Mouse (Mus musculus) ES-CJ7 (cell line): ENCODE results near the gene Dmc1.

ENCODE experiments used
- DNase-seq: peaks from one replicate; pipeline ENCODE4 v3.0.0; 2011; ENCODE audit warnings: low read depth, low spot score

Dmc1 gene

GRCm38 (mm10) chr15:79604990-79605665 is at the start of gene Dmc1:
Gene Dmc1 (minus strand): TSS chr15:79605109.
- peak; percentile 91 for DNase-seq

GRCm38 (mm10) chr15:79651481-79651880 is 46.6 kb upstream of the Dmc1 start:
- DNase-seq, result peak; percentile 70

- DNase-seq, result peak; percentile 82
Measured at GRCm38 (mm10) chr15:79650569-79650968, 45.7 kb upstream of the Dmc1 start.

- no peak for DNase-seq
Measured at GRCm38 (mm10) chr15:79648130-79648529, 43.2 kb upstream of the Dmc1 start.

GRCm38 (mm10) chr15:79645483-79645882 is 40.6 kb upstream of the Dmc1 start:
- DNase-seq, result no peak

- DNase-seq, result no peak
Measured at GRCm38 (mm10) chr15:79641135-79641817, 36.4 kb upstream of the Dmc1 start.

- DNase-seq, result peak; percentile 68
Measured at GRCm38 (mm10) chr15:79630471-79630870, 25.6 kb upstream of the Dmc1 start.

- DNase-seq, result peak; percentile 55
Measured at GRCm38 (mm10) chr15:79619770-79620414, 15.0 kb upstream of the Dmc1 start.

GRCm38 (mm10) chr15:79618456-79618855 is 13.5 kb upstream of the Dmc1 start:
- no peak for DNase-seq

- peak; percentile 66 for DNase-seq
Measured at GRCm38 (mm10) chr15:79617135-79617534, 12.2 kb upstream of the Dmc1 start.

GRCm38 (mm10) chr15:79616729-79617128 is 11.8 kb upstream of the Dmc1 start:
- peak; percentile 33 for DNase-seq

- DNase-seq, result no peak
Measured at GRCm38 (mm10) chr15:79615501-79615900, 10.6 kb upstream of the Dmc1 start.

- peak; percentile 70 for DNase-seq
Measured at GRCm38 (mm10) chr15:79609226-79609625, 4.3 kb upstream of the Dmc1 start.

GRCm38 (mm10) chr15:79608214-79608613 is 3.3 kb upstream of the Dmc1 start:
- DNase-seq, result no peak

- DNase-seq, result peak; percentile 24
Measured at GRCm38 (mm10) chr15:79607757-79608156, 2.8 kb upstream of the Dmc1 start.

- DNase-seq, result no peak
Measured at GRCm38 (mm10) chr15:79606161-79606560, 1.3 kb upstream of the Dmc1 start.

- no peak for DNase-seq
Measured at GRCm38 (mm10) chr15:79600176-79600575, 4.7 kb downstream of the Dmc1 start.

- DNase-seq, result no peak
Measured at GRCm38 (mm10) chr15:79598715-79599114, 6.2 kb downstream of the Dmc1 start.

- no peak for DNase-seq
Measured at GRCm38 (mm10) chr15:79581581-79581980, 23.3 kb downstream of the Dmc1 start.

- DNase-seq, result no peak
Measured at GRCm38 (mm10) chr15:79577671-79578426, 27.1 kb downstream of the Dmc1 start.

GRCm38 (mm10) chr15:79576947-79577346 is 28.0 kb downstream of the Dmc1 start:
- no peak for DNase-seq
